Mouse (Mus musculus) frontal cortex, postnatal 14 days (tissue): Measurements from ENCODE around the gene Tnrc6b.

Source experiments
- DNase-seq, 2 experiments: peaks; one replicate each; pipeline ENCODE4 v3.0.0; 2022; ENCODE audit warnings: low spot score in 2 of 2

The Tnrc6b gene

DNA sequence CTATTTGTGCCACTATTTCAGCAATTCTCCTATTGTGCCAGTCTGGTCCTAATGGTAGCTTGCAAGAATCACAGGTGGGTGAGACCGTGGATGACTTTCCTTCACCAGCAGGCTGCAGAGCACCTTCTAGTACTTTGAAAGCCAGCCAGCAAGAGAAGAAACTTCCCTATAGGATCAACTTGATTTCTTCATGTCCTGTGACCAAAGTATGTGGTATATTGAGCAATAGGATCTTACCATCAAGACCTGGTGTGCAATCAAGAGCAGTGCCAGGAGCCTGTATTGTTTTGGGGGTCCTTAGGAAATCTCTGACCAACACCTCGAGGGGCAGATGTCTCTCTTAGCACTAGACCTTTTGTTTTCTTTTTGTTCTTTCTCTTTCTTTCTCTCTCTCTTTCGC, 81.4 kb downstream of the Tnrc6b start:
- no peak for DNase-seq

GRCm38 (mm10) chr15:80795076-80795475, 84.0 kb downstream of the Tnrc6b start:
- no peak for DNase-seq

DNA sequence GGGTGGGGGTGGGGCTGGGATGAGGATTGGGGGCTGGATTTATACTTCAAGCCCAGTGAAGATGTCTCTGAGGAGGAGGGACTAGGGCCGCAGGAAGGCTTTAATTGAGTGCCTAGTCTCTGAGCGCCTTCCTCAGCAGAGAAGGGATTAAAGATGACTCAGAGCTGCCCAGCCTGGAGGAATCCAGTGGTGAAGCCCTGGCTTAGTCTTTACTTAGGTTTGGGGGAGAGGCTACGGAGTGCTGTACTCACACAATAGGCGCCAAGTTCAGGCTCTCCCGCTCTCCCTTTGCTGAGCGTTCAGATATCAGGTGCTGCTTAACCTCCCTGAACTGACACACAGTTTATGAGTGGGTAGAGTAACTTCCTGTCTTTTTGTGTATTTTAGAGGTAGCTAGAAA, 86.6 kb downstream of the Tnrc6b start:
- DNase-seq, result no peak

DNA sequence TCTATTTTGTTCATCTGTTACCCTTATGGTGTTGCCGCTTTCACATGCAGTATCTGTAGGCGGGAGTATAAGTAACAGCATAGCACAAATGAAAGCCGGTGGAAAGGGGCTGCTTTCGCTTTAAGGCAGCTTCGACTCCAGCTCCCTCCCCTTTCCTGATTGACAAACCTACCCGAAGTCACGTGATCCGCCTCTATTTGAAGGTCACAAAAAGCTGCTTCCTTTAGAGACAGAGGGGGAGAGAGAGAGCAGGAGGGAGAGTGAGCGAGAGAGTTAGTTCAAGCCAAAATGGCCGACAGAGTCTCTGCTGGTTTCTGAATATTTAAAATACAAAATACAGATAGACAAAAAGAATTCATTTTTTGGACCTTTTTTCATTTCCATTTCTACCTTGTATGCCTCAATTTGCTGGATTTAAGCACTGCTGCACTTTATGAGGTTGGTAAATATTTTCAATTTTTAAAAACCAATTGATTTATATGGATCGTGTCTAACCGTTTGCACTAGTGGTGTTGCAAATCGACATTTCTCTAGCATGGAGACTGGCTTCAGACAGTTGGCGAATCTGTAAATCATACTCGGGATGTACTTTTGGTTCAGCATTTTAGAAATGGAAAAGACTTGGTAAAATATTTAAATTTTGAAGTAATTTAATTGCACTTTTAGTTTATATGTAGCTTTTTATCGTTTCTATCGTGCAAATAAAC, 87.4 kb downstream of the Tnrc6b start:
- peak; percentile 87 to 88 for DNase-seq

DNA sequence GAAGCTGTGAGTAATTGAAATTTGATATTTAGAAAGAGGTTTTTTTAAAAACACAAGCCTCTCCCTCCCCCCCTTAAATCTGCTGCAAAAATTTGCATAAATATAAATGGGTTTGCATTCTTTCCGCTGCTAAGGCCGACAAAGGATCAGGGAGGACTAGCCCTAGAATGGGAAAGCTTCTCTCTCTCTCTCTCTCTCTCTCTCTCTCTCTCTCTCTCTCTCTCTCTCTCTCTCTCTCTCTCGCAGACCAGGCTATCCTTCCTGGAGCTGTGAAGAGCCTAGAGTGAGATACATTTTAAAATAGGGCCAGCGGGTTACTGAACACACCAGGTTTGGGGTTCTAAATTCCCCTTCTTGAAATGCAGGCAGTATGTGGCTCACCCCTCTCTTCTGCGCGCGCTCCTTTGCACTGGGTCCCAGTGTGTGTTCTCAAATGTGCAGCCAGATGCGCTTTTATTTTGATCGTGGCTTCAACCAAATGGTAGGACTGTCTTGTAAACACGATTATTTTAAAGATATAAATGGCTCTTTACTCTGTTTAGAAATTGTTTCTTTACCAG, 88.0 kb downstream of the Tnrc6b start:
- peak in 1 of 2 experiments; percentile 38 for DNase-seq

- DNase-seq, result peak in 1 of 2 experiments; percentile 36
Measured at GRCm38 (mm10) chr15:80799634-80800137, 88.6 kb downstream of the Tnrc6b start.

GRCm38 (mm10) chr15:80800201-80800600, 89.1 kb downstream of the Tnrc6b start:
- DNase-seq, result no peak

DNA sequence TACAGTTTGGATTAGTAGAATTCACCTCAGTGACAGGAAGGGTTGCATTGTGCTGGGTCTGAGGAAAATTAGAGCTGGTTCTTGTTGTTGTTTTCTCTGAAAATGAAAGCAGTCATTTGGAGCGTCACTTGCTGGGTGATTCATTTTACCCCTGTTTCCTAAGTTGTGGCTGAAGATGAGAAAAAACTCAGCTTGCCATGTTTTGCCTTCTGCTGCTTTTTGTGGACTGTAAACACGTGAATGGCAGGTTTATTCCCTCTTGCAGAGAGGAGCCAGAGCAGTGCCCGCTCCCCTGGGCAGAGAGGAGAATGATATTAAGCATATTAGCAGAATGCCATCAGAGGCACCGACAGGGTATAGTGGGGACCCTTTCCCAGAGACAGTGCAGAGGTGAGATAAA, 89.7 kb downstream of the Tnrc6b start:
- DNase-seq, result no peak

DNA sequence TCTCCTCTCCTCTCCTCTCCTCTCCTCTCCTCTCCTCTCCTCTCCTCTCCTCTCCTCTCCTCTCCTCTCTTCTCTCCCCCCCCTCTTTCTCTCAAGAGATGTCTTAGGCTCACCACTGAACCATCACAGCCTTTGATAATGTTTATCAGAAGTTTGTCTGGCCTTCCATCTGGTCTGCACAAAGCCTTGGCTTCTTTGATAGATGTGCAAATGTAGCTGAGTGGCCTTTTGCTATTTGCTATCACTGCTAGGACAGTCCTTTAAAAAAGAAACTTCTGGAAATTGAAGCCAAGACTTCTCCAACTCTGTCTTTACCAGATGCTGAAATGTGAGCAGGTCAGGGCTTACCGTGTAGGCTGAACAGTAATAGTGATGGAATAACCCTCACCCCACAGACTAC, 90.5 kb downstream of the Tnrc6b start:
- DNase-seq, result no peak

DNA sequence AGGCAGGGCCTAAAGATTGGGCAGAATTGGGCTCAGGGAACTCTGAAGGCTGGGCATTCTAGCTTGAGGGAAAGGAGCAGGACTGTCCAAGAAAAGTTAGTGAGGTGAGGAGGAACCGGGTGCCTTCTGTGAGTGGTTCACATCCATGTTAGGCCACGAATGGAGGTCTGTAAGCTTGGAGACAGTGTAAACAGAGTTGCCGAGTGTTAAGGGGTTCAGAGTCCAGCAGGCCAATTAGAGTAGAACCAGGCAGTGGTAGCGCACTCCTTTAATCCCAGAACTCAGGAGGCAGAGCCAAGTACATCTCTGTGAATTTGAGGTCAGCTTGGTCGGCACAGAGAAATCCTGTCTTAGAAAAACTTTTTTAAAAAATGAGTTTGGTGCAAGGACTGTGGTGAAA, 96.0 kb downstream of the Tnrc6b start:
- no peak for DNase-seq

GRCm38 (mm10) chr15:80810226-80810625, 99.1 kb downstream of the Tnrc6b start:
- no peak for DNase-seq

GRCm38 (mm10) chr15:80812840-80813239, 101.7 kb downstream of the Tnrc6b start:
- no peak for DNase-seq

DNA sequence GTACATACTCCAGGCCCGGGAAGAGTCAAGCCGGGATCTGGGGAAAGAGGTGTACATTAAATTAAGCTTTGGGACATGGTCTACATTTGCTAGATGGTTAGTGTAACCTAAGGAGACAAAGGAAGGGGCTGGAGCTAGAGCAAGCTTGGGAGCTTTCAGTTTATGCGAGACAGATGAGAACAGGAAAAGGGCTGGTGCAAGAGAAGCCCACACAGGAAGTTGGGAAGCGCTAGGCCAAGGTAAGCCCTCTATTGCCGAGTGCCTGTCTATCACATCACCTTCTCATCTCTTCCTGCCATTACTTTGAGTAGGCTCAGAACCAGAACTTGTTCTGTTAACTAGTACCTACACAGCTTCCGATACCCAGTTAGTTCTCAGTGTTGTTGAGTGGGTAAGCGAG, 103.7 kb downstream of the Tnrc6b start:
- DNase-seq, result no peak

DNA sequence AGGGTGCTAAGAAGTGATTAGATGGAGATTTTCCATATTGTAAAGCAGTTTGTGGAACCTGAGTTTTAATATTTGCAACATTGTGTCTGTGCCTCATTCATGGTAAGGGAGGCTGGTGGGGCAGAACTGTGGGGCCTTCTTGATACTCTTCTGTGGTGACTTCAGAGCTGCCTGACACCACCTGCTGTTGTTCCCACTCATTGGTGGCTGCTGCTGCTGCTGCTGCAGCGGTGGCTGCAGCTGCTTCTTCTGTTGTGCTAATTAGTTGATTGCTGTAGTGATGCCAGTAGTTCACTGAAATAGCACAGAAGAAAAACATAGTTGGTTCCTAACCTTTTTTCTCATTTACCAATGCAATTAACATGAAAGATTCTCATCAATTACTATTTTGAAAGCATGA, 111.2 kb downstream of the Tnrc6b start:
- DNase-seq, result no peak

GRCm38 (mm10) chr15:80831170-80831569, 120.1 kb downstream of the Tnrc6b start:
- no peak for DNase-seq

DNA sequence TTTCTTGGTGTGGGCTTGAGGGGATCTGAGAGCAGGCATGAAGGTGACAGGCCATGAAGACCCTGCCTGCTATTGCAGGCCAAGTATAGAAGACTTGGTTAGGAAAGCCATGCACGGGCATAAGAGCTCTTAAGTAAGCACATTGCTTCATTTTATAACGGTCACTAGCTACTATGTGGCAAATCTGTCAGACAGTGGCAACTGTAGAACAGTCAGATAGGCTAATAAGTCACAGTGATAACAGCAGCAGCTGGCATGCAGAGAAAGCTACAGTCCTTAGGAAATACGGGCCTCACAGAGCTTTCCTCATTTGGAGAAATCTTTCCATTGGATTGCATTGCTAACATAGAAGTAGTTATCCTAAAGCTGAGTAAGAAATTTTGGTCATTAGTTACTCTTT, 121.7 kb downstream of the Tnrc6b start:
- DNase-seq, result no peak

- DNase-seq, result no peak
Measured at GRCm38 (mm10) chr15:80836246-80836645, 125.1 kb downstream of the Tnrc6b start.

DNA sequence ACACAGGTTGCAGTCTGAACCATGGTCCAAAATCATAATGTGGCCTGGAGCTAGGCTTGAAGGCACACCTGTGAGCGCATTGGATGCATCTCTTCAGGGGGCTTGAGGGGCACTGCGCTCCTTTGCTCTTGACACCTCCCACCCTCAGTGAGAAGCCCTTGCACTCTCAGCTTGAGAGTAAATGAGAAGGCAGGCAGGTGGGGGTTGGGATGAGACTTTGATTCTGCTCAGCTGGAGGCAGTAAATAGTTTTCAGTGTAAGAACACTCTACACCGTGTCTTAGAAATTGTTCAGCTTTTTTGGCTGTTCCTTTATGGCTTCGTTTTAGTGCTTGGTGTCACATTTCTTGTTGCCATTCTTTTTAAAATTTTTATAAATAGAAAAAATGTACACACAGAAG, 127.7 kb downstream of the Tnrc6b start:
- no peak for DNase-seq

DNA sequence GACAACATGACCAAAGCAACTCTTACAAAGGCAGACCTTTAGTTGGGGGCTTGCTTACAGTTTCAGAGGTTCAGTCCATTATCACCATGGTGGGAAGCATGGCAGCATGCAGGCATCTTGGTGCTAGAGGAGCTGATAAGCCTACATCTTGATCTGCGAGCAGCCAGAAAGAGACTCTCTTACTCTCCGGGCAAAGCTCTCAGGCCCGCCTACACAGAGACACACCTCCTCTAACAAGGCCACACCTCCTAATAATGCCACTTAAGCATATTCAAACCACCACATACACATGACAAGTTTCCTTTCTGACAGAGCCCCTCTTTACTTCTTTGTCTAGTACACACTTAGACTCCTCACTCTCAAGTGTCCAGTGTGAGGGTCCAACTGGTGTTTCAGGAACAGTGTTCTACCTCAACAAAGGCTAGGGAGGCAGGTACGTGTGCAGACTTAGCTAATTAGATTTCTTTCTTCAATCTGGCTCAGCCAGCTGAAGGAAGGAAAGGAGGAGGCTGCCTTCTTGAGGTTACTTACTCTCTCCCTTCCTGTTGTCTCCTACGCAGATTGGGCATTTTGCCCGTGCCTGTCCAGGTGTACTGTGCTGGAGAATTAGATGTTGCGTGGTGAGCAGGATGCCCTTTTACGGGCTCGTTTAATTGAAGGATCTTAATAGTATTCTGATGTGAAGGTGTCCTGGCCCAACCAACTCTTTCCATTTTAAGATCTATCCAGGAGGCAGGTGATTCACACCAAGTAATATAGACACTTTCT, 128.7 kb downstream of the Tnrc6b start:
- DNase-seq, result no peak

DNA sequence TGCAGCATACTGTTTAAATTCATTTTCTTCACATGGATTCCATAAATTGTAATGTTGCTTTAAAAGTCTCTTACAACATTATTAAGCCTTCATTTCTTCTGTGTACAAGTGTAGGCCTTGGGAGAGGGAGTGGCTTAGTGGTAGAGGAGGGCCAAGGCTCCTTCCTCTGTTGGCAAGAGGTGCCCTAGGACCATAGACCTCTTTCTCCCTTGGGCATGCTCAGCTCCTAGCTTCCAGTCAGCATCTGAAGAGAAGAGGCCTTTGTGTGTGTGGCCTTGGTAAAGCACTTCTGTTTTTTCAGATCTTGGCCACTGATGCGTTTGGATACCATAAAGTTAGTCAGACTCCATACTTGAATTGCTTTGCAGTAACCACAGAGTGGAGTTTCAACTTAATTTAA, 133.1 kb downstream of the Tnrc6b start:
- DNase-seq, result no peak

DNA sequence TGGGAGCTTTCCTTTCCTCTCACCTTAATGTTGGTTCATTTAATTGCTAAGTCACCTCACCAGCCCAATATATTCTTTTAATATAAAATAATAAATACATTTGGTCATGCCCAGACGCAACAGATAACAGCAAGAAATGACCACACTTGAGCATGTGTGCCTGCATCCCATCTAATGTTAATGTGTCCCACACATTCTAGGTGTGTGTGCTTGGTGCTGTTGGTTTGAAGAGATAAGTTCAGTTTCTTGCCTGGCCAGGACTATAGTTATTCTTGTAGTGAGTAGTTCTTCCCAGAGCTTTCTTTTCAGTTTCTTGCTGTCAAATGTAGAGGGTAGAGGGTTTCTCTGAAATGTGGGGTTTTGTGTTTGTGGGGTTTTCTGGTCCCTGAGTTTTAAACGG, 133.8 kb downstream of the Tnrc6b start:
- no peak for DNase-seq

DNA sequence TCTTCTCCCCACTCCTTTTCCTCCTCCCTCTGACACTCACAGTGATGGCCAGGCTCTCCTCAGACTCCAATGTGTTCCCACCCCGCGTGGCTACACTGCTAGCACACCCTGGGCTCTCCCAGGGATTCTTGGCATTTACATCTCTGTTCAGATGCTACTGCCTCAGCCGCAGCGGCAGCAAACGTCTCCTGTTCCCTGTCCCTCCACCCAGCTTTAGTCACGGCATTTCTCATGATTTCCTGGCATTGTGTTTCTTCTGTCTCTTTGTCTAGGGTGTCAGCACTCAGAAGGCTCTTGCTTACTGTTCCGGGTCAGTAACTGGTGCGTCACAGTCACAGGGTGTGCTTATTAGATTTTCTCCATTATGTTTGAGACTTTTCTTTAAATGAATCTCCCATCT, 138.9 kb downstream of the Tnrc6b start:
- DNase-seq, result no peak
